11 mouse cellular contexts compared by ENCODE assay signal in the genomic region with DNA sequence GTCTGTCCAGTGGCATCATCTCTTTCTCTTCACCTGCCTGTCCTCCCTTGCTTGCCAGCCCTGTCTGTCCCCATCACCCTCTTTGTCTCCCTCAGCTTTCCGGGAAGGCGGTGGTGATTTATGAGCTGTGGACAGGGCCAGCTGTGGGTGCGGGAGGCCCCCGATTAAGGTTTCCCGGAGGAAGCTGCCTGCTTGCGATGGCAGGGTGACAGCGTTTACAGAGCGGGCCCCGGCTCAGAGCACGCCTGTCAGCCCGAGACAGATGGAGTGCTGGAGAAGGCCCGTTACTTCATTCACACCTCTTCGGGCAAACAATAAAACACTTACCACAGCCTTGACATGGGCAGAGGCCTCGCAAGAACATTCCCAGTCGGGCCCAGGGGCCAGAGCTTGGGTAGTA.
DNase-seq lines count a peak whose midpoint lies in the region; ATAC-seq and TF ChIP-seq lines count a peak whose summit lies in the region.
"Had no signal": no experiment of that assay in that cellular context is flagged by ENCODE, and none has a peak within 500 bp of the region (broad histone marks: within the 10 kb centered on the region; RNA-seq: fewer than 3 reads in every experiment).

No protein-coding gene starts in this region.

- TF ChIP-seq POLR2A in thymus, adult 2 months (IDR thresholded peaks at IDR 0.05; ENCODE audit: control insufficient read depth, extremely low read depth, insufficient read depth, low read length, poor library complexity): no peak

- H3K27ac ChIP-seq in forebrain, postnatal 0 days (ENCODE audit: low read depth, low read length): no peak overlapping the region
- no peak overlapping the region for H3K27ac ChIP-seq in intestine, embryonic 15.5 days
- H3K27ac ChIP-seq in thymus, adult 2 months (ENCODE audit: control insufficient read depth, insufficient read depth, low read length): no peak overlapping the region
- H3K27ac ChIP-seq: layer of hippocampus, adult 2 months had no signal

- no peaks in the 10 kb centered on the region for H3K27me3 ChIP-seq in forebrain, postnatal 0 days (ENCODE audit: insufficient read depth, low read length)
- H3K27me3 ChIP-seq in intestine, embryonic 15.5 days (replicated peaks): peaks cover 9% of the 10 kb centered on the region
- H3K27me3 ChIP-seq in thymus, adult 2 months (ENCODE audit: control insufficient read depth, insufficient read depth, low read length): no peaks in the 10 kb centered on the region

- H3K9me3 ChIP-seq in forebrain, postnatal 0 days (ENCODE audit: low read length): no peaks in the 10 kb centered on the region
- no peaks in the 10 kb centered on the region for H3K9me3 ChIP-seq in intestine, embryonic 15.5 days

- no peak for TF ChIP-seq CTCF in forebrain, postnatal 0 days (IDR thresholded peaks at IDR 0.05; ENCODE audit: low read depth)
- no peak for TF ChIP-seq CTCF in thymus, adult 2 months (IDR thresholded peaks at IDR 0.05; ENCODE audit: borderline replicate concordance, control insufficient read depth, extremely low read depth, insufficient read depth, low read length, poor library complexity)

- no peak overlapping the region for H3K4me2 ChIP-seq in forebrain, postnatal 0 days (ENCODE audit: low read depth)
- no peak overlapping the region for H3K4me2 ChIP-seq in intestine, embryonic 15.5 days (replicated peaks)

- H3K4me1 ChIP-seq in forebrain, postnatal 0 days (ENCODE audit: insufficient read depth): no peaks in the 10 kb centered on the region
- peaks cover 13% of the 10 kb centered on the region for H3K4me1 ChIP-seq in intestine, embryonic 15.5 days (replicated peaks)
- no peaks in the 10 kb centered on the region for H3K4me1 ChIP-seq in thymus, adult 2 months (replicated peaks; ENCODE audit: control insufficient read depth, insufficient read depth, low read length)

- 35% methylated on average over 15 of the region's 15 CpGs for WGBS in forebrain, postnatal 0 days
- 6% methylated on average over 15 of the region's 15 CpGs for WGBS in intestine, embryonic 15.5 days
- 13% methylated on average over 15 of the region's 15 CpGs for WGBS in thymus, adult 2 months

- peak; percentile 30 for DNase-seq in kidney, postnatal 14 days
- no peak for DNase-seq in kidney, postnatal 25 days
- DNase-seq in embryo, embryonic 11 days: peak; percentile 67
- DNase-seq in forebrain, postnatal 0 days: no peak
- peak; percentile 70 for DNase-seq in lung, postnatal 10 days
- no peak for DNase-seq in spleen, adult 18-20 months
- DNase-seq in thymus, adult 2 months: no peak
- DNase-seq: cerebellum, adult 8-10 months had no signal

- ATAC-seq in forebrain, postnatal 0 days: peak; percentile 73
- no peak for ATAC-seq in intestine, embryonic 15.5 days

- no peaks in the 10 kb centered on the region for H3K36me3 ChIP-seq in forebrain, postnatal 0 days (ENCODE audit: insufficient read depth)
- H3K36me3 ChIP-seq in intestine, embryonic 15.5 days: no peaks in the 10 kb centered on the region
- H3K36me3 ChIP-seq in thymus, adult 2 months (ENCODE audit: control insufficient read depth, insufficient read depth, low read length): no peaks in the 10 kb centered on the region

- no peak overlapping the region for H3K9ac ChIP-seq in forebrain, postnatal 0 days
- H3K9ac ChIP-seq in intestine, embryonic 15.5 days: no peak overlapping the region

- no peak overlapping the region for H3K4me3 ChIP-seq in forebrain, postnatal 0 days (ENCODE audit: low read depth, low read length)
- H3K4me3 ChIP-seq in intestine, embryonic 15.5 days (replicated peaks): no peak overlapping the region
- H3K4me3 ChIP-seq in thymus, adult 2 months (ENCODE audit: control insufficient read depth, insufficient read depth, low read length): no peak overlapping the region
- H3K4me3 ChIP-seq: erythroblast, embryonic 14.5 days; layer of hippocampus, adult 2 months had no signal

Comparison
In these comparisons a context has a peak if more than half of its experiments do, and no peak if none do; other contexts are left out.
1. DNase-seq: peak in kidney, postnatal 14 days (single experiment), embryo, embryonic 11 days (single experiment) and lung, postnatal 10 days (single experiment); none in kidney, postnatal 25 days (0 of 2), forebrain, postnatal 0 days (single experiment), spleen, adult 18-20 months (0 of 2) and thymus, adult 2 months (single experiment).